Mouse (Mus musculus) stomach, embryonic 14.5 days (tissue): ENCODE data around the gene Trim75. TPM values are rescaled to one million over a fixed set of nuclear protein-coding genes. Genes with fewer than 3 reads are reported as not detected.

Source experiments
- ATAC-seq: fragments of 200-750 bp; cut with Nextera tagmentation; 2 replicates; pipeline ENCODE4 v1.8.0; 2017; ENCODE audit warnings: low read depth, moderate TSS enrichment; ENCODE audit not compliant: insufficient number of reproducible peaks, insufficient read depth, low FRiP score
- H3K27ac ChIP-seq: fragments of 300-500 bp; sonication (generic); 2 replicates; pipeline ENCODE4 v1.5.1; 2014; ENCODE audit warnings: mild to moderate bottlenecking, low read length, moderate library complexity, mixed read lengths
- H3K27me3 ChIP-seq: fragments of 300-500 bp; sonication (generic); 2 replicates; pipeline ENCODE4 v1.6.1; 2014; ENCODE audit warnings: low read length, control low read depth, mixed read lengths; ENCODE audit not compliant: control insufficient read depth, insufficient read depth
- H3K36me3 ChIP-seq: fragments of 300-500 bp; sonication (generic); 2 replicates; pipeline ENCODE4 v1.6.1; 2014; ENCODE audit warnings: mild to moderate bottlenecking, control low read depth, low read length, moderate library complexity, mixed read lengths; ENCODE audit not compliant: control insufficient read depth, insufficient read depth
- H3K4me1 ChIP-seq: fragments of 300-500 bp; sonication (generic); 2 replicates; pipeline ENCODE4 v1.6.1; 2014; ENCODE audit warnings: low read length, control low read depth, mixed read lengths; ENCODE audit not compliant: control insufficient read depth, insufficient read depth
- H3K4me2 ChIP-seq: fragments of 300-500 bp; sonication (generic); replicated peaks from 2 replicates; pipeline ENCODE4 v1.6.1; 2014; ENCODE audit warnings: low read depth, low read length, control low read depth
- H3K4me3 ChIP-seq: fragments of 300-500 bp; sonication (generic); 2 replicates; pipeline ENCODE4 v1.5.1; 2014; ENCODE audit warnings: low read depth, low read length, control low read depth
- H3K9ac ChIP-seq: fragments of 300-500 bp; sonication (generic); replicated peaks from 2 replicates; pipeline ENCODE4 v1.6.1; 2014; ENCODE audit warnings: low read depth, mild to moderate bottlenecking, control low read depth, low read length, moderate library complexity, mixed read lengths
- H3K9me3 ChIP-seq: fragments of 300-500 bp; sonication (generic); 2 replicates; pipeline ENCODE4 v1.6.1; 2016; ENCODE audit warnings: low read depth, low read length, control low read depth; ENCODE audit not compliant: control insufficient read depth
- WGBS: fragments of 180-500 bp; shearing (Covaris S2); extraction: QIAGEN DNeasy Blood & Tissue Kit; methylation state at CpG from one replicate; pipeline ENCODE4 v1.1.7; 2014; 5-methylcytosine and 5-hydroxymethylcytosine counted together
- polyA plus RNA-seq: library from polyadenylated mRNA; unstranded; fragments of >200 nt; fragmentation: Nextera tagmentation; extraction: Ambion mirVana; gene quantifications from 2 replicates; pipeline ENCODE4 v1.2.1, GENCODE M21; 2014

Gene Trim75
- polyA plus RNA-seq, 1 experiment from 2014 or later, result not detected

DNA sequence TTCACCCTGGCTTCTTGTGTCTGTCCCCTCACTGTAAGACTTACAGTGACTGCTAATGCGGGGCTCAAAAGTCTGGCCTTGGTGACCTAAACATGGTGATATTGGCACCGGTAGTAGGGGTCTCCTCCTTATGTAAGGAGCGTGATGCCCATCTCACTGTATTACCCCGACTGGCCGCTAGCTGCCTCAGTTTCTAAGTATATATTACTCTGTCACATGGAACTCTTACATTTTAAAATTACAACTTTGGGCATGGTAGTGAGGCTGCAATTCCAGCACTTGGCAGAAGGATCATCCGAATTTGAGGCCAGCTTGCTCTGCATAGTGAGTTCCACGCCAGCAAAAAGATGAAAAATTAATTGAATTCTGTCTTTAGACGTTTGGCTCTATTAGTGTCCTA lies 46.6 kb downstream of the Trim75 start:
- no peak for ATAC-seq
- no peak overlapping the region for H3K9ac ChIP-seq
- no peaks in the 10 kb centered on the region for H3K27me3 ChIP-seq
- no peaks in the 10 kb centered on the region for H3K36me3 ChIP-seq
- WGBS, result 79% methylated on average over 8 of the region's 8 CpGs
- no peak overlapping the region for H3K27ac ChIP-seq
- H3K4me2 ChIP-seq, result no peak overlapping the region
- H3K4me3 ChIP-seq, result no peak overlapping the region
- H3K9me3 ChIP-seq, result no peaks in the 10 kb centered on the region
- H3K4me1 ChIP-seq, result no peaks in the 10 kb centered on the region

DNA sequence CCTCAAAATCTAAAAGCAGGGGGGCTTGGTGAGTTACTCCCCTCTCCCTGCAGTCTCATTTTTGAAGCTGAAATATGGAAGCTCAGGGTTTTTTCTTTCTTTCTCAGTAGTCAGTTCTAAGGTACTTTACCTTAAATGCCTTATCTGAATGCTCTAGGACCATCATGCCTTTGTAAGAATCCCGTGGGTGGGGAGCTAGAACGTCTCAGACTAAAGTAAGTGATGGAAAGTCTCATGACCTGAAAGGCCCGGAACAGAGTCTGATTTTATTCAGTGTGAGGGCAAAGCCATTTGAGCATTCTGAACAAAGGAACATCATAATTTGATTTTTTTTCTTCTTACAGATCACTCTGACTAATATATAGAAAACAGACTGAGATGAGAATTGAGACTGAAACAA lies 52.6 kb downstream of the Trim75 start:
- no peak for ATAC-seq
- H3K4me2 ChIP-seq, result no peak overlapping the region
- H3K9ac ChIP-seq, result no peak overlapping the region
- H3K27me3 ChIP-seq, result no peaks in the 10 kb centered on the region
- no peaks in the 10 kb centered on the region for H3K9me3 ChIP-seq
- 73% methylated on average over 3 of the region's 3 CpGs for WGBS
- no peaks in the 10 kb centered on the region for H3K4me1 ChIP-seq
- H3K4me3 ChIP-seq, result no peak overlapping the region
- no peaks in the 10 kb centered on the region for H3K36me3 ChIP-seq
- H3K27ac ChIP-seq, result no peak overlapping the region

Other genes with a start within 250 kb of the Trim75 start
- gene Klhl2, start 137.8 kb downstream of the Trim75 start, polyA plus RNA-seq, result 8.1 and 9.5 TPM in 2 replicates
- gene Tmem192, start 40.6 kb downstream of the Trim75 start, polyA plus RNA-seq, result 29.1 and 31.9 TPM in 2 replicates
- 0.21 TPM in 1 of 2 replicates, not detected in the other for gene Trim61, start 30.7 kb upstream of the Trim75 start, polyA plus RNA-seq
- not detected in 2 replicates for gene Trim60, start 30.8 kb upstream of the Trim75 start, polyA plus RNA-seq
- gene Apela, start 49.5 kb upstream of the Trim75 start, polyA plus RNA-seq, result 2.2 and 3.2 TPM in 2 replicates
- gene Gm10663, start 87.2 kb upstream of the Trim75 start, polyA plus RNA-seq, result not detected in 2 replicates
- 6.7 and 6.9 TPM in 2 replicates for gene BC030870, start 141.7 kb upstream of the Trim75 start, polyA plus RNA-seq